Mouse (Mus musculus) E14TG2a.4 (cell line): ENCODE measurements around the gene Cldn19.

Experiments used
- H3K27me3 ChIP-seq: 2 replicates; pipeline ENCODE4 v1.6.1; 2014; ENCODE audit warnings: low read length, control low read depth; ENCODE audit not compliant: insufficient read depth
- H3K36me3 ChIP-seq: 2 replicates; pipeline ENCODE4 v1.6.1; 2014; ENCODE audit warnings: low read length, control low read depth; ENCODE audit not compliant: insufficient read depth
- H3K4me1 ChIP-seq: replicated peaks from 2 replicates; pipeline ENCODE4 v1.6.1; 2014; ENCODE audit warnings: low read depth, low read length, control low read depth
- H3K4me3 ChIP-seq: replicated peaks from 2 replicates; pipeline ENCODE4 v1.5.1; 2014; ENCODE audit warnings: mild to moderate bottlenecking, low read length
- H3K9me3 ChIP-seq: 2 replicates; pipeline ENCODE4 v1.6.1; 2014; ENCODE audit warnings: low read length, control low read depth
- CTCF ChIP-seq: conservative IDR thresholded peaks from 2 replicates; pipeline ENCODE4 v1.5.1; 2014; ENCODE audit warnings: low read length
- NANOG ChIP-seq: IDR thresholded peaks from 2 replicates; pipeline ENCODE4 v1.6.1; 2014; ENCODE audit warnings: borderline replicate concordance, low read length, mixed read lengths
- POU5F1 ChIP-seq: IDR thresholded peaks from 2 replicates; pipeline ENCODE4 v1.6.1; 2014; ENCODE audit warnings: low read length, borderline replicate concordance

The Cldn19 gene

GRCm38 (mm10) chr4:119300761-119301160 is 45.5 kb downstream of the Cldn19 start:
- no peak overlapping the region for H3K4me3 ChIP-seq
- TF ChIP-seq NANOG, result no peak
- no peak for TF ChIP-seq CTCF
- no peak for TF ChIP-seq POU5F1

GRCm38 (mm10) chr4:119301777-119302176 is 46.6 kb downstream of the Cldn19 start:
- TF ChIP-seq NANOG (no peak), POU5F1 (no peak), CTCF (no peak)
- Histone ChIP-seq H3K36me3 (peaks cover 41% of the 10 kb centered on the region), H3K4me1 (peaks cover 13% of the 10 kb centered on the region), H3K27me3 (no peaks in the 10 kb centered on the region), H3K4me3 (no peak overlapping the region), H3K9me3 (no peaks in the 10 kb centered on the region)

More at GRCm38 (mm10) chr4:119300761-119301160, 45.5 kb downstream of the Cldn19 start:
- H3K36me3 ChIP-seq, result peaks cover 38% of the 10 kb centered on the region
- no peaks in the 10 kb centered on the region for H3K9me3 ChIP-seq
- peaks cover 23% of the 10 kb centered on the region for H3K4me1 ChIP-seq
- no peaks in the 10 kb centered on the region for H3K27me3 ChIP-seq

- H3K4me3 ChIP-seq, result no peak overlapping the region
- TF ChIP-seq NANOG, result no peak
- TF ChIP-seq CTCF, result no peak
- no peak for TF ChIP-seq POU5F1
- 0 out of 2 replicates have a peak, but pooled peaks cover 6% of the 10 kb centered on the region for H3K4me1 ChIP-seq
- H3K27me3 ChIP-seq, result no peaks in the 10 kb centered on the region
- H3K9me3 ChIP-seq, result no peaks in the 10 kb centered on the region
- peaks cover 56% of the 10 kb centered on the region for H3K36me3 ChIP-seq
Measured at GRCm38 (mm10) chr4:119303291-119303690, 48.1 kb downstream of the Cldn19 start.

DNA sequence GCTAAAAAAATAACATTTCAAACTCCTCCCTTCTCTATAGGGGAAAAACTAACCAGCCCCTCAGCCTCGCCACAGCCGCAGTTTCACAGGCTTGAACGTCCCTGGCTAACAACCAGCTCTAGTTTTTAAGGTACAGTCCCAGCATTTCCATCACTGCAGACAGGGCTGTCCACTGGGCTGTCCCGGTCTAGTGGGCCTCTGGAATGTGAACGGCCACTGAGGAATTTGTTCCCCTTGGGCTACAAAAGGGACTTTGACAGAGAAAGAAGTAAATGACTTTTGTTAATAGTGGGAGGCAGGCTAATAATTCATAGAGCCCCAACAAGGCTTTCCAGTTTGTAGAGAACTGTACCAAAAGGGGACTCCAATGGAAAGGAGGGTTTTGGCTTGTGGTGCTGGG is 50.2 kb downstream of the Cldn19 start:
- no peak for TF ChIP-seq POU5F1
- TF ChIP-seq NANOG, result no peak
- TF ChIP-seq CTCF, result no peak

More for the DNA sequence above, 50.2 kb downstream of the Cldn19 start:
- 0 out of 2 replicates have a peak, but pooled peaks cover 3% of the 10 kb centered on the region for H3K4me1 ChIP-seq
- H3K9me3 ChIP-seq, result no peaks in the 10 kb centered on the region
- H3K36me3 ChIP-seq, result peaks cover 70% of the 10 kb centered on the region
- H3K27me3 ChIP-seq, result no peaks in the 10 kb centered on the region
- no peak overlapping the region for H3K4me3 ChIP-seq
